Mouse (Mus musculus): ENCODE results near the gene Clec5a.
"Not testable (repeated sequence)": the region's sequence is repeated elsewhere in the genome, so short reads cannot be mapped to it uniquely, and the experiment has no call there.

The Clec5a gene

GRCm38 (mm10) chr6:40585645-40586044 is at the start of gene Clec5a:
TSS of gene Clec5a (minus strand) at chr6:40585821.
- DNase-seq (ENCODE audit: low read depth) = no peak

GRCm38 (mm10) chr6:40634640-40635071 is 49.0 kb upstream of the Clec5a start:
- no peak for DNase-seq (ENCODE audit: low read depth)

GRCm38 (mm10) chr6:40628406-40629000 is 42.9 kb upstream of the Clec5a start, which contains the start of gene Mgam:
TSS of gene Mgam (plus strand) at chr6:40628831.
- DNase-seq (ENCODE audit: low read depth) = no peak

- DNase-seq (ENCODE audit: low read depth) = no peak
These were observed 40.5 kb upstream of the Clec5a start for GRCm38 (mm10) chr6:40626111-40626510.

GRCm38 (mm10) chr6:40617965-40618364 is 32.3 kb upstream of the Clec5a start:
- DNase-seq (ENCODE audit: low read depth) = peak; percentile 89

- no peak for DNase-seq (ENCODE audit: low read depth)
These were observed 27.7 kb upstream of the Clec5a start, which contains the start of gene Tas2r138 for GRCm38 (mm10) chr6:40613260-40613852. TSS of gene Tas2r138 (minus strand) at chr6:40613310.

- DNase-seq (ENCODE audit: low read depth) = no peak
These were observed 24.6 kb upstream of the Clec5a start for GRCm38 (mm10) chr6:40610244-40610643.

- DNase-seq (ENCODE audit: low read depth) = peak; percentile 51
These were observed 21.8 kb upstream of the Clec5a start for GRCm38 (mm10) chr6:40607431-40607830.

- DNase-seq (ENCODE audit: low read depth) = not testable (repeated sequence)
These were observed 12.9 kb upstream of the Clec5a start for GRCm38 (mm10) chr6:40598546-40598945.

GRCm38 (mm10) chr6:40594804-40595550 is 9.4 kb upstream of the Clec5a start:
- DNase-seq (ENCODE audit: low read depth) = peak; percentile 8

- no peak for DNase-seq (ENCODE audit: low read depth)
These were observed 2.7 kb upstream of the Clec5a start for GRCm38 (mm10) chr6:40588346-40588745.

- DNase-seq (ENCODE audit: low read depth) = no peak
These were observed 1.3 kb downstream of the Clec5a start for GRCm38 (mm10) chr6:40584336-40584735.

GRCm38 (mm10) chr6:40576305-40576704 is 9.3 kb downstream of the Clec5a start:
- DNase-seq (ENCODE audit: low read depth) = no peak

- DNase-seq (ENCODE audit: low read depth) = no peak
These were observed 12.0 kb downstream of the Clec5a start for GRCm38 (mm10) chr6:40573618-40574017.

GRCm38 (mm10) chr6:40569187-40569586 is 16.4 kb downstream of the Clec5a start, which contains the start of gene Olfr460:
TSS of gene Olfr460 (plus strand) at chr6:40569487.
- no peak for DNase-seq (ENCODE audit: low read depth)

- no peak for DNase-seq (ENCODE audit: low read depth)
These were observed 30.7 kb downstream of the Clec5a start, which contains the start of gene Olfr461 for GRCm38 (mm10) chr6:40554950-40555349. TSS of gene Olfr461 (minus strand) at chr6:40555050.

- no peak for DNase-seq (ENCODE audit: low read depth)
These were observed 40.9 kb downstream of the Clec5a start for GRCm38 (mm10) chr6:40544690-40545089.
